Mouse (Mus musculus): ENCODE results near the gene Igdcc4. TPM values are rescaled to one million over a fixed set of nuclear protein-coding genes. Genes with fewer than 3 reads are reported as not detected.

Igdcc4 gene
- 7.6 TPM for polyA plus RNA-seq (2014; fragmentation: Illumina TruSeq; extraction: RNeasy Lipid Tissue Mini Kit (QIAGEN cat#74804); ENCODE audit: low read depth, low replicate concordance)

DNA sequence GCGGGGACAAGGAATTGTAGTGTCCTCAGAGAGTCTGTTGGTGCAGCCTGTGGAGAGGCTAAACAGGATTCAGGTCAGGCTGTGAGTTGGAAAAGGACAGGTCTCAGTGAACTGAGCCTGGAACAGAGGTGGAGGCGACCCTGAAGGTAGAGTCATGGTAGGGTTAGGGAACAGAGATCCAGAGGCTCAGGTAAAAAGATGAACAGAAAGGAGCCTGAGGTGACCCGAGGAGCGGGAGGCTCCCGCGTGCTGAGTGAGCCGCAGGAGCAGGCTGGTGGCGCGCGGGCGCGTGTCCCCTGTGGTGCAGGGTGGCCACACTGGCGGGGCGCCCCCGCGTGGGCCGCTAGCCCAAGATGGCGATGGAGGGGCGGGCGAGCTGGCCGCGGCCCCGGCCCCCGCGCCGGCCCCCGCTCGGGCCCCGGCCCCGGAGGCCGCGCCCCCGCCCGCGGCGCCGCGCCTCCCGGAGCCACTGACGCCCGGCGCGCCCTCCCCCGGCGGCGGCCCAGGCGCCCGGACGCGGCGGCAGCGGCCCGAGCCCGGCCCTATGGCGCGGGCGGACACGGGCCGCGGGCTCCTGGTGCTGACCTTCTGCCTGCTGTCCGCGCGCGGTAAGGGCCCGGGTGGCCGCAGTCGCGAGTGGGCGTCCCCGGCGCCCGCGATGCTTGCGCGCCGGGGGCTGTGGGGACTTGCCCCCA lies at the start of gene Igdcc4:
Gene Igdcc4 (plus strand): TSS at position 496 of the 695 bp plus-strand sequence.

GRCm38 (mm10) chr9:65140936-65141305 lies 39.6 kb downstream of the Igdcc4 start, which contains the start of gene Igdcc3:
Igdcc3 (plus strand) TSS chr9:65141189.

Other genes starting within 250 kb of the Igdcc4 start
- 0.13 TPM for gene Slc24a1, start 149.9 kb upstream of the Igdcc4 start, polyA plus RNA-seq (2014; fragmentation: Illumina TruSeq; extraction: RNeasy Lipid Tissue Mini Kit (QIAGEN cat#74804); ENCODE audit: low read depth, low replicate concordance)
- 15.9 TPM for gene Ints14, start 140.6 kb upstream of the Igdcc4 start, polyA plus RNA-seq (2014; fragmentation: Illumina TruSeq; extraction: RNeasy Lipid Tissue Mini Kit (QIAGEN cat#74804); ENCODE audit: low read depth, low replicate concordance)
- 23.9 TPM for gene Hacd3, start 79.8 kb upstream of the Igdcc4 start, polyA plus RNA-seq (2014; fragmentation: Illumina TruSeq; extraction: RNeasy Lipid Tissue Mini Kit (QIAGEN cat#74804); ENCODE audit: low read depth, low replicate concordance)
- gene Dpp8, start 69.1 kb upstream of the Igdcc4 start, polyA plus RNA-seq (2014; fragmentation: Illumina TruSeq; extraction: RNeasy Lipid Tissue Mini Kit (QIAGEN cat#74804); ENCODE audit: low read depth, low replicate concordance), result 64.1 TPM
- not detected for gene Igdcc3, start 39.7 kb downstream of the Igdcc4 start, polyA plus RNA-seq (2014; fragmentation: Illumina TruSeq; extraction: RNeasy Lipid Tissue Mini Kit (QIAGEN cat#74804); ENCODE audit: low read depth, low replicate concordance)
- 3.2 TPM for gene Parp16, start 93.9 kb downstream of the Igdcc4 start, polyA plus RNA-seq (2014; fragmentation: Illumina TruSeq; extraction: RNeasy Lipid Tissue Mini Kit (QIAGEN cat#74804); ENCODE audit: low read depth, low replicate concordance)
- 10.0 TPM for gene Cilp, start 163.7 kb downstream of the Igdcc4 start, polyA plus RNA-seq (2014; fragmentation: Illumina TruSeq; extraction: RNeasy Lipid Tissue Mini Kit (QIAGEN cat#74804); ENCODE audit: low read depth, low replicate concordance)
- 90.6 TPM for gene Clpx, start 192.8 kb downstream of the Igdcc4 start, polyA plus RNA-seq (2014; fragmentation: Illumina TruSeq; extraction: RNeasy Lipid Tissue Mini Kit (QIAGEN cat#74804); ENCODE audit: low read depth, low replicate concordance)
- gene Pdcd7, start 244.6 kb downstream of the Igdcc4 start, polyA plus RNA-seq (2014; fragmentation: Illumina TruSeq; extraction: RNeasy Lipid Tissue Mini Kit (QIAGEN cat#74804); ENCODE audit: low read depth, low replicate concordance), result 12.3 TPM

Measured in heart, adult 10 weeks (tissue).